Mouse (Mus musculus) ES-Bruce4 (cell line): ENCODE measurements at regions not wholly inside any gene's neighbourhood (a gene's known extent, or its start where the extent isn't known, plus 50 kb on each side); places are given as distances from the start of the nearest gene placed in this dataset.

Experiments
- CTCF ChIP-seq: IDR thresholded peaks from one replicate; pipeline ENCODE4 v1.8.1; 2011; ENCODE audit warnings: low read depth, low read length
- EP300 ChIP-seq: IDR thresholded peaks from 2 replicates; pipeline ENCODE4 v1.6.1; 2011; ENCODE audit warnings: low read depth, low read length; ENCODE audit not compliant: insufficient read depth

DNA sequence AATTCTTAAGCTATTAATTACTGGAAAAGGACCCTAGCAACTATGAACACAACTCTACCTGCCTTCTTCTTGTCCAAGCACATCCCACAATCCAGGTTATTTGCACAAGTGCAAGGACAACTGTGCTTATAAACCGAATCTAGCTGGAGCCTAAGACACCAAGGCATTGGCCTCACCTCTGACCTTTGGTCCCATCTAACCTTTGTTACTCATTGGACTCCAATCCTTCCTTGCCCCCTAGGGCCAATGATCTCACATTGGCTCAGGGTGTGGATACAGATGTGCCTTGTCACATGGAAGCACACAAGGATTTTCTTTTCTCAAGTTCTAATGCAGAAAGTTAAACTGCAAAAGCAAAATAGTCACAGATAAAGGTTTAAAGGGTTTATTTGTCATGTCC lies 444.6 kb upstream of the Ubash3b start:
- TF ChIP-seq CTCF (no peak), EP300 (no peak)
